Mouse (Mus musculus) megakaryocyte, embryonic 14.5 days (primary cell): Measurements from ENCODE around the gene Mlycd. TPM values are rescaled to one million over a fixed set of nuclear protein-coding genes. Genes with fewer than 3 reads are reported as not detected.
"Not testable (repeated sequence)": the region's sequence is repeated elsewhere in the genome, so short reads cannot be mapped to it uniquely, and the experiment has no call there.

ENCODE experiments used
- H3K27me3 ChIP-seq: replicated peaks from 2 replicates; pipeline ENCODE3; 2012; ENCODE audit warnings: inconsistent platforms
- H3K36me3 ChIP-seq: replicated peaks from 2 replicates; pipeline ENCODE3; 2012; ENCODE audit warnings: low read length, inconsistent platforms, mixed read lengths
- H3K4me1 ChIP-seq: 2 replicates; pipeline ENCODE4 v1.6.1; 2012; ENCODE audit warnings: inconsistent platforms
- H3K4me3 ChIP-seq: replicated peaks from 2 replicates; pipeline ENCODE3; 2012; ENCODE audit warnings: moderate library complexity, mild to moderate bottlenecking, inconsistent platforms
- H3K9me3 ChIP-seq: 2 replicates; pipeline ENCODE4 v1.6.1; 2012; ENCODE audit warnings: inconsistent platforms
- FLI1 ChIP-seq: IDR thresholded peaks from 2 replicates; pipeline ENCODE4 v1.6.1; 2012; ENCODE audit warnings: low read length, inconsistent platforms, mixed read lengths
- GATA1 ChIP-seq: IDR thresholded peaks from 3 replicates; pipeline ENCODE4 v1.6.1; 2012; ENCODE audit warnings: mixed read lengths, low read length, inconsistent platforms, borderline replicate concordance
- polyA plus RNA-seq: library from polyadenylated mRNA; stranded (reverse); fragments of >175 nt; gene quantifications from 2 replicates; pipeline ENCODE4 v1.2.3, GENCODE M21; 2012; ENCODE audit warnings: low replicate concordance; ENCODE audit not compliant: insufficient read depth

Gene Mlycd
- polyA plus RNA-seq: 25.3 and 39.1 TPM in 2 replicates

- Histone ChIP-seq H3K9me3 (no peaks in the 10 kb centered on the region), H3K27me3 (peaks cover 3% of the 10 kb centered on the region), H3K4me3 (peak within 1 kb of the TSS; percentile 97), H3K36me3 (peaks cover 31% of the 10 kb centered on the region), H3K4me1 (peaks cover 45% of the 10 kb centered on the region)
- TF ChIP-seq FLI1 (peak; percentile 92), GATA1 (no peak)
Measured at GRCm38 (mm10) chr8:119394524-119395026, at the start of gene Mlycd. TSS of gene Mlycd (plus strand) at chr8:119394878.

- Histone ChIP-seq H3K9me3 (peaks cover 13% of the 10 kb centered on the region), H3K4me3 (peak overlapping the region; percentile 99), H3K27me3 (peaks cover 7% of the 10 kb centered on the region), H3K4me1 (peaks cover 16% of the 10 kb centered on the region), H3K36me3 (peaks cover 42% of the 10 kb centered on the region)
- TF ChIP-seq GATA1: no peak
- TF ChIP-seq FLI1: no peak
Measured at GRCm38 (mm10) chr8:119345029-119345682, 49.5 kb upstream of the Mlycd start.

DNA sequence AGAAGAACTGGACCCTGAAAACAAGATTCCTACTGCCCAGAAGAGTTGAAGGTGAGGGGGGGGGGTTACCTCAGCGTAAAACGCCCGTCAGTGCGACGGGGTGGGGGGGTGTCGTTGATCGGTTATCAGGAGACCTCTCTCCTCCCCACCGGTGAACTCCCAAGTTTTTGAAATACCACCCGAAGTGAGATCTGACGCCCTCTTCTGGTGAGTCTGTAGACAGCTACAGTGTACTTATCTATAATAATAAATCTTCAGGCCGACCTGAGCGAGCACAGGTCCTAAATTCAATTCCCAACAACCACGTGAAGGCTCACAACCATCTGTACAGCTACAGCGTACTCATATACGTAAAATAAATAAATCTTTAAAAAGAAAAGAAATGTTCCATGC lies 49.0 kb upstream of the Mlycd start:
- Histone ChIP-seq H3K27me3 (peaks cover 7% of the 10 kb centered on the region), H3K4me1 (peaks cover 16% of the 10 kb centered on the region), H3K36me3 (peaks cover 47% of the 10 kb centered on the region), H3K9me3 (peaks cover 13% of the 10 kb centered on the region), H3K4me3 (peak overlapping the region; percentile 99)
- TF ChIP-seq GATA1 (no peak), FLI1 (no peak)

- Histone ChIP-seq H3K4me1 (peaks cover 18% of the 10 kb centered on the region), H3K36me3 (peaks cover 52% of the 10 kb centered on the region), H3K9me3 (no peaks in the 10 kb centered on the region), H3K4me3 (no peak overlapping the region), H3K27me3 (no peaks in the 10 kb centered on the region)
- TF ChIP-seq FLI1: no peak
- TF ChIP-seq GATA1: no peak
Measured at GRCm38 (mm10) chr8:119351647-119352046, 43.0 kb upstream of the Mlycd start.

DNA sequence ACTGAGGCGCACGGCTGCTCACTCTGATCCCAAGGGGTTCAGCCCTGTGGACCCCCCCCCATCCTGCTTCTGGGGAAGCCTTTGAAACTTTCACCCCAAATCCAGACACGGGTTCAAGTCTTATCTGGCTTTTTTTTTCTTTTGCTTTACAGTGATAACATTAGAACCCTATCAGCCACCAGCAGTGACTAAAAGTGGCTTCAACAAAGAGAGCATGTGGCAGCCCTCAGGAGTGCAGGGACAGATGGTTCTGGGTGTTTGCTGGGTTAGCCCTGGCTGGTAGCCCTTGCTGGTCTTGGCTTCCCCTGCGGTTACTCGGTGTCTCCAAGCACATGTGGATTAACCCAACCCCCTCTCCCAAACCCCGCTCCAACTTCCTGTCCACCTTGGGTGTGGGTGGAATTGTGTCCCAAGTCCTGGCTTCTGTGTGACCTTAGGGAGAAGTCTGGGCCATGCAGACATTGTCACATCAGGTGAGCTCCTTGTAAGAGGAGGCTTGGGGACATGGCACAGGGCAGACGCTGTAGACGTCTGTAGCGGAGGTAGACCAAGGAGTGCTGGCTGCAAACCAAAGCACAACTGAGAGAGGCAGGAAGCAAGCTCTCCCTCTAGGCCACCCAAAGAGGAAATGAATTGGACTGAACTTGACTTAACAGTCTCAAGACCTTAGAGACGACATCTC lies 41.6 kb upstream of the Mlycd start:
- peaks cover 37% of the 10 kb centered on the region for H3K36me3 ChIP-seq
- H3K4me1 ChIP-seq: peaks cover 19% of the 10 kb centered on the region
- H3K27me3 ChIP-seq: no peaks in the 10 kb centered on the region
- TF ChIP-seq FLI1 (no peak), GATA1 (no peak)
- H3K9me3 ChIP-seq: no peaks in the 10 kb centered on the region
- no peak overlapping the region for H3K4me3 ChIP-seq

- peaks cover 20% of the 10 kb centered on the region for H3K4me1 ChIP-seq
- no peak for TF ChIP-seq FLI1
- no peak for TF ChIP-seq GATA1
- no peaks in the 10 kb centered on the region for H3K27me3 ChIP-seq
- H3K9me3 ChIP-seq: no peaks in the 10 kb centered on the region
- H3K4me3 ChIP-seq: no peak overlapping the region
- H3K36me3 ChIP-seq: peaks cover 32% of the 10 kb centered on the region
Measured at GRCm38 (mm10) chr8:119353659-119354023, 41.0 kb upstream of the Mlycd start.

DNA sequence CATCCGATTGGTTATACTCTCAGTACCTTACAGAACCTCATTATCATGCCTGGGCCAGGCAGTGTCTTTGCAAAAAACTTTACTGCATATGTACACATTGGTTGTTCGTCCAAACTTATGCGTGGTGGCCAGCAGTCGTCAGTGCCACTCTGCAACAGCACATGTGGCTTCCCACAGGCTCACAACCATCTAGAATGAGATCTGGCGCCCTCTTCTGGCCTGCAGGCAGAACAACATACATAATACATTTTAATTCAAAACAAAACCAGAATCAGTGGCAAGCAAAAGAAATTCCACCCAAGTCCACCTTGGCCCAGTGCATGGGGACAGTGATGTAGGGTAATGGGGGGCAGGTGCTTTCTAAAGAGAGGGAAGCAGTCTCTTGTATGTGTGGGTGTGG lies 38.0 kb upstream of the Mlycd start:
- H3K4me1 ChIP-seq: peaks cover 24% of the 10 kb centered on the region
- not testable (repeated sequence) for H3K4me3 ChIP-seq, H3K36me3 ChIP-seq, H3K27me3 ChIP-seq, H3K9me3 ChIP-seq

- H3K9me3 ChIP-seq: no peaks in the 10 kb centered on the region
- H3K27me3 ChIP-seq: peaks cover 10% of the 10 kb centered on the region
- H3K4me3 ChIP-seq: no peak overlapping the region
- no peaks in the 10 kb centered on the region for H3K36me3 ChIP-seq
- TF ChIP-seq GATA1 (no peak), FLI1 (no peak)
- peaks cover 19% of the 10 kb centered on the region for H3K4me1 ChIP-seq
Measured at GRCm38 (mm10) chr8:119358175-119358574, 36.5 kb upstream of the Mlycd start.

DNA sequence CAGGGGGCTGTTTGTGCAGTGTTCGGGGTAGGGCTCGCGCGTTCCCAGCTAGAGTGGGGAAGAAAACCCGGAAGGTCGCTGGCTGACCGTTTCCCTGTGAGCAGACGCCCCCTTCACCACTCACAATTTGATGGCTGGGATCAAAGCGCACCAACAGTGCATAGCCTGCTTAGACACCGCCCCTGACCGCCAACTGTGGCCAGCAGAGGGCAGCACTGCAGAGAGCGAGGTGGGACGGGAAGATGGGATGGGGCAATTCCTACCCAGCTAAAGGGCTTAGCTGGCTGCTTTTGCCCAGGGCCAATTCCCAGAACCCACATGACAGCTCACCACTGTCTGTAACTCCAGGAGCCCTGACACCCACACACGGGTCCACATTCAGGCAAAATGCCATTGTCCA lies 35.8 kb upstream of the Mlycd start:
- no peaks in the 10 kb centered on the region for H3K9me3 ChIP-seq
- no peaks in the 10 kb centered on the region for H3K36me3 ChIP-seq
- H3K4me1 ChIP-seq: peaks cover 12% of the 10 kb centered on the region
- H3K27me3 ChIP-seq: peaks cover 10% of the 10 kb centered on the region
- no peak overlapping the region for H3K4me3 ChIP-seq
- TF ChIP-seq FLI1 (no peak), GATA1 (no peak)

- Histone ChIP-seq H3K36me3 (no peaks in the 10 kb centered on the region), H3K9me3 (no peaks in the 10 kb centered on the region), H3K4me3 (no peak overlapping the region), H3K27me3 (peaks cover 13% of the 10 kb centered on the region), H3K4me1 (peaks cover 12% of the 10 kb centered on the region)
- TF ChIP-seq GATA1 (no peak), FLI1 (no peak)
Measured at GRCm38 (mm10) chr8:119360686-119361295, 33.9 kb upstream of the Mlycd start.

- H3K9me3 ChIP-seq, H3K27me3 ChIP-seq, H3K36me3 ChIP-seq, H3K4me3 ChIP-seq: not testable (repeated sequence)
- H3K4me1 ChIP-seq: peaks cover 14% of the 10 kb centered on the region
Measured at GRCm38 (mm10) chr8:119374716-119375115, 20.0 kb upstream of the Mlycd start.
